Mouse (Mus musculus) thymus, adult 2 months (tissue): ENCODE data around the gene Gm19684.
"Not testable (repeated sequence)": the region's sequence is repeated elsewhere in the genome, so short reads cannot be mapped to it uniquely, and the experiment has no call there.

Experiments used
- CTCF ChIP-seq: fragments of 200-500 bp; IDR thresholded peaks from 2 replicates; pipeline ENCODE4 v1.5.1; 2012; ENCODE audit warnings: mild to moderate bottlenecking, control low read depth, low read length, moderate library complexity, borderline replicate concordance; ENCODE audit not compliant: control insufficient read depth, poor library complexity, insufficient read depth; ENCODE audit errors: extremely low read depth
- POLR2A ChIP-seq: fragments of 200-500 bp; IDR thresholded peaks from 2 replicates; pipeline ENCODE4 v1.6.1; 2012; ENCODE audit warnings: mild to moderate bottlenecking, low read length, control low read depth, moderate library complexity; ENCODE audit not compliant: control insufficient read depth, poor library complexity, insufficient read depth; ENCODE audit errors: extremely low read depth

GRCm38 (mm10) chr17:36121352-36122020 is at the start of gene Gm19684:
- not testable (repeated sequence) for TF ChIP-seq CTCF
- peak; percentile 98 for TF ChIP-seq POLR2A
